Mouse (Mus musculus) CD4-positive helper T cell, adult 2 months (primary cell): ENCODE measurements around the gene Mmp7.

Experiments
- DNase-seq: peaks from one replicate; pipeline ENCODE4 v3.0.0-alpha.2; 2012; ENCODE audit warnings: low read depth, missing footprints, low spot score

Gene Mmp7

GRCm38 (mm10) chr9:7742696-7743095 is 50.8 kb downstream of the Mmp7 start:
- no peak for DNase-seq

GRCm38 (mm10) chr9:7744156-7744555 is 52.3 kb downstream of the Mmp7 start:
- no peak for DNase-seq

- no peak for DNase-seq
Measured at GRCm38 (mm10) chr9:7748881-7749280, 57.0 kb downstream of the Mmp7 start.
